In genomic region chr10:71273008-71273739, GRCm38 (mm10) we compare ENCODE assay signal across 13 mouse cellular contexts. TPM values are rescaled to one million over a fixed set of nuclear protein-coding genes. Genes with fewer than 3 reads are reported as not detected.
DNase-seq lines count a peak whose midpoint lies in the region; TF ChIP-seq lines count a peak whose summit lies in the region.
"Had no signal": no experiment of that assay in that cellular context is flagged by ENCODE, and none has a peak within 500 bp of the region (broad histone marks: within the 10 kb centered on the region; RNA-seq: fewer than 3 reads in every experiment).

No protein-coding gene starts in this region.

- peak overlapping the region; percentile 75 for H3K27ac ChIP-seq in gastrocnemius, adult 2 months
- H3K27ac ChIP-seq: heart, embryonic 13.5 days; liver, embryonic 12.5 days had no signal

- no peak for TF ChIP-seq CTCF in gastrocnemius, adult 2 months (IDR thresholded peaks at IDR 0.05)

- H3K4me3 ChIP-seq in gastrocnemius, adult 2 months = peak overlapping the region; percentile 42
- H3K4me3 ChIP-seq: erythroblast, embryonic 14.5 days; heart, embryonic 13.5 days; liver, embryonic 12.5 days had no signal

- intact Hi-C loops in gastrocnemius, adult 2 months (cut with DNase I) = no loop called here
- intact Hi-C loops in left cerebral cortex, postnatal 4 days (cut with DNase I) = no loop called here
- intact Hi-C loops in heart, postnatal 10 days (cut with DNase I) = no loop called here

- no peak for DNase-seq in gastrocnemius, adult 2 months
- no peak for DNase-seq in gastrocnemius, postnatal 4 days (ENCODE audit: low spot score in 2 of 2)
- DNase-seq in cerebellum, postnatal 10 days = peak; percentile 49 to 56
- peak; percentile 26 to 46 for DNase-seq in frontal cortex, postnatal 10 days (ENCODE audit: low spot score in 2 of 2)
- peak; percentile 21 for DNase-seq in left cerebral cortex, postnatal 4 days
- DNase-seq in adrenal gland, adult (ENCODE audit: inconsistent age in 2 of 2, low spot score in 1 of 2) = no peak
- no peak for DNase-seq in thymus, adult 18-20 months
- no peak for DNase-seq in heart, postnatal 10 days
- DNase-seq: kidney, adult 9 months; thymus, postnatal 14 days had no signal

RNA-seq across cellular contexts. Expression of gene Ube2d1, which starts 11.9 kb away (rescaled TPM):
- 100 to 1,000 TPM; 162 to 211 TPM for total RNA-seq in gastrocnemius, adult 2 months (2021)
- 10 to 100 TPM; 71.0 to 88.4 TPM for total RNA-seq in gastrocnemius, postnatal 4 days (2021)
- total RNA-seq in left cerebral cortex, postnatal 4 days (2021) = 100 to 1,000 TPM; 126 to 141 TPM
- 10 to 100 TPM; 40.9 to 47.6 TPM for total RNA-seq in heart, postnatal 10 days (2021)

RNA-seq across cellular contexts. Expression of gene Tfam, which starts 35.1 kb away (rescaled TPM):
- total RNA-seq in gastrocnemius, adult 2 months (2021) = 10 to 100 TPM; 44.5 to 55.6 TPM
- total RNA-seq in gastrocnemius, postnatal 4 days (2021) = 10 to 100 TPM; 56.9 to 57.7 TPM
- total RNA-seq in left cerebral cortex, postnatal 4 days (2021) = 10 to 100 TPM; 43.4 to 45.3 TPM
- 10 to 100 TPM; 52.3 to 58.0 TPM for total RNA-seq in heart, postnatal 10 days (2021)

Comparison
In these comparisons a context has a peak if more than half of its experiments do, and no peak if none do; other contexts are left out.
1. DNase-seq: peak in cerebellum, postnatal 10 days (2 of 2), frontal cortex, postnatal 10 days (2 of 2) and left cerebral cortex, postnatal 4 days (single experiment); none in gastrocnemius, adult 2 months (single experiment), gastrocnemius, postnatal 4 days (0 of 2), adrenal gland, adult (0 of 2), thymus, adult 18-20 months (0 of 2) and heart, postnatal 10 days (0 of 2).